Mouse (Mus musculus): Measurements from ENCODE around the gene Nup153.

Nup153 gene

GRCm38 (mm10) chr13:46728411-46728810 is 671 bp upstream of the Nup153 start:
- no peak for DNase-seq (ENCODE audit: low read depth, low spot score)

GRCm38 (mm10) chr13:46727038-46727836 is 503 bp downstream of the Nup153 start:
- DNase-seq (ENCODE audit: low read depth, low spot score) = no peak

- DNase-seq (ENCODE audit: low read depth, low spot score) = no peak
Observed at GRCm38 (mm10) chr13:46726288-46727037, 1.3 kb downstream of the Nup153 start.

GRCm38 (mm10) chr13:46725227-46725626 is 2.5 kb downstream of the Nup153 start:
- DNase-seq (ENCODE audit: low read depth, low spot score) = no peak

DNA sequence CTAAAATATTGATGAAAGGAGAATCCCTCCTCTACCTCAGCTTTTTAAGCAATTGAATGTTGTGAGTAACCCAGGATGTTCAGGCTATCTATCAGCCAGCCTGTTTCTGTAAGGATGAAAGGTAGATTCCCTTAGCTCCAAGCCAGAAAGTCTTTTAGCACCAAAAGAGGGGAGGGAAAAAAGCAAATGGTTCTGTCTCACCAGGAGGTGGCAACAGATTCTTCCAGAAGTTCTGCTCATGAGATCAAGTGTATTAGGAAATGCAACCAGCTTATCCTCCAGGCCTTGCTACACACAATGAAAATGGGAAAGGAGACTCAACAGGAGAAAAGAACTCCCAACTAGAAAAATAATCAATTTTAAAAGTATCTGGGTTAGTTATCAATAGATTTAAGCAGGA is 3.4 kb downstream of the Nup153 start:
- no peak for DNase-seq (ENCODE audit: low read depth, low spot score)

DNA sequence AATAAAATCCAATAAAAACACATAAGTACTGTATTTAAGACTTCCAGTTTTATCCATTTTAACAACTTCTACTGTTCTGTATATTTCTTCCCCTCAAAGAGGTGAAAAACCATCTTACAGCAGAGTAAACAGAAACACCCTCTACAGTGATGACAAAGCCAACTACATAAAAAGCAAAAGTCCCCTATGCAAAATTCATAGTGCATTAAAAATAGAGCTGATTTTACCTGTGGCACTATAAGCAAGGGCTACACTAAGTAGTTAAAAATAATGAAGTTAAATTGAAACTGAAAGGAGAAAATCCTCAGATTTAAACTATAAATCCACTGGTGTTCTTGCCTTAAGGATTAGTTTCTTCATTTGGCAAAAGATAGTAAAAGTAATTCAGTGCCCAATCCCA is 6.7 kb downstream of the Nup153 start:
- DNase-seq (ENCODE audit: low read depth, low spot score) = no peak

- DNase-seq (ENCODE audit: low read depth, low spot score) = no peak
Observed at GRCm38 (mm10) chr13:46718893-46719400, 8.8 kb downstream of the Nup153 start.

DNA sequence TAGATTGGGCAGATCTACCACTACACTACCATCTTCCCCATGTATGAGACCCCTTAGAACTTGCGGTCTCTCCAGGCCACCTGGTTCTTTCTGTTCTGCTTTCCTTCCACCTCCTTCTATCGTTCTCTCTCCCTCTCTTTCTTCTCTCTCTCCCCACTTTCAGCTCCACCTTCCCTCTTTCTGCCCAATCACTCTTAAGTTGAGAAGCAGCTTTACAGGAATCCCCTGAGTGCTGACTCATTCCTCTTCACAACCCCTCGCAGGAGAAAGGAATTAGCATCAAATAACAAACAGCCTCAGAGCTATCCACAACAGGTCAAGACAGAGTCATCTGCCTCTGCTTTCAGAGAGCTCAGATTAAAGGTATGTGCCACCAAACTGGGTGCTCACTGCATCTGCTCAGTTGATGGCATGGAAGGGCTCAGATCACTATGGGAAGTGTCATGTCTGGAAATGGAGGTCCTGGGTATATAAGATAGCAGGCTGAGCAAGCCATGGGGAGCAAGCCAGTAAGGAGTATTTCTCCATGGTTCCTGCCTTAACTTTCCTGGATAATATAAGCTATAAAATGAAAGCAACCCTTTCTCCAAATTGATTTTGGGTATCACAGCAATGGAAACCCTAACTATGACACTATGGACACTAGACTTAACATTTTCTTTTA is 11.6 kb downstream of the Nup153 start:
- DNase-seq (ENCODE audit: low read depth, low spot score) = no peak

GRCm38 (mm10) chr13:46713486-46713885 is 14.3 kb downstream of the Nup153 start:
- DNase-seq (ENCODE audit: low read depth, low spot score) = no peak

DNA sequence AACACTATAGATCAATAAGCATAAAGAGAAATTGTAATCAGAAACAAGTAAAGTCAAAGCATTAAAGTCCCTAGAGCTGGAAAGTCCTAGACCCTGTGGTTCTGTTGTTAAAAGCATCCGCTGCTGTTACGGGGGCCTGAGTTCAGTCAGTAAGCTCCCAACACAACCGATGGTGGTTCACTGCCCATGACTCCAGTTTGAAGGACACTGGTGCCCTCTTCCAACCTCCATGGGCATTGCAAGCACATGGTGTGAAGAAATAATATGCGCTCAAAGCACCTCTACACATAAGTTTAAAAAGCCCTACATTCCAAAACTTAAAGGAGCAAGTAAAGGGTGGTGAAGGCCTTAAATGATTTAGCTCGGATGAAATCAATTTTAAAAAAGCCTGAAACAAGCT is 24.6 kb downstream of the Nup153 start:
- DNase-seq (ENCODE audit: low read depth, low spot score) = no peak

DNA sequence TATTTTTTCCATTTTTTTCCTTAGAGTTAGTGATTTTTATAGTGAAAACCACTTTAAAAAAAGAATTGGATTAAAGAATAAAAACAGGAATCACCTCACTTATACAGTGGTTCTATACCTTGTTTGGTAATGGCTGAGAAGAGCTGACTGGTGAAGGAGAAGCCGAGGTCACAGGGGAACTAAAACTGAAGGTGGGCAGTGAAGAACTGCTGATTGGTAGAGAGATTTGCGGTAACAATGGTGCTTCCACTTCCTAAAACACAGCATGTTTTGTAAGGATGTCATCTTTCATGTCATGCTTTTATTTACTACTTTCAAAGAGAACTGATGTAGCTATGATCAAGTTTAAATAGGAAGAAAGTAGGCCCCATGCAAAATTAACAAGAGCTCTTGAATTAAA is 26.3 kb downstream of the Nup153 start:
- no peak for DNase-seq (ENCODE audit: low read depth, low spot score)

- DNase-seq (ENCODE audit: low read depth, low spot score) = no peak
Observed at GRCm38 (mm10) chr13:46699372-46699771, 28.4 kb downstream of the Nup153 start.

DNA sequence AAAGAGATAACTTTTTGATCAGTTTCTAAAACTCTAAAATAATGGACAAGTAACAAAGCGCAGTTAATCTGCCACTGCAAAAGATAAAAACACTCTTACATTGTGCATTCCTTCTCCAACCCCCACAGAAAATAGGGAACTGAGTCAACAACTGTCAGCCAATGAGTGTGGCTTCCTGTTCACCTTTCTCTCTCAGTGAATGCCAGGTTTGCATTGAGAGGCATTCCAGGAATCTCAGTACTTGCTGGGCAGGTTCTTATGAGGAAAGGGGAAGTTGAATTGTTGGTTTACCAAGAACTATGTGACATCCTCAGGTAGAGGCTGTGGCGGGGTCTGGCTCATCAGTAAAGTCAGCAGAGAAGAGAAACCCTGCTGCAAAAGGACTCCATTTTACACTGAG is 31.0 kb downstream of the Nup153 start:
- no peak for DNase-seq (ENCODE audit: low read depth, low spot score)

DNA sequence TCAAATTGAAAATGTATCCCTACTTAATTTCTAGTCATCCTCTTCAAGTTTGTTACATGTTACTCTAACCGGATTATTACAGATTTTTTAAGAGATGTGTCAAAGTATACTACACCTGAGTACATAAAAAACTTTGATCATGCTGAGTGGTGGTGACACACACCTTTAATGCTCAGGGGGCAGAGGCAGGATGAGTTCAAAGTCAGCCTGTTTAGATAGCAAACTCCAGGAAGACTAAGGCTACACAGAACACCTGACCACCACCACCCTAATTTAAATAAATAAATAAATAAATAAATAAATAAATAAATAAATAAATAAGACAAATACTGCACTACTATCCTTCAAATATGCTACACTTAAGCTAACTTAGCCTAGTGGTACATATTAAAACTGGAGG is 31.8 kb downstream of the Nup153 start:
- no peak for DNase-seq (ENCODE audit: low read depth, low spot score)

- no peak for DNase-seq (ENCODE audit: low read depth, low spot score)
Observed at GRCm38 (mm10) chr13:46695296-46695908, 32.3 kb downstream of the Nup153 start.

GRCm38 (mm10) chr13:46690559-46691241 is 37.0 kb downstream of the Nup153 start:
- no peak for DNase-seq (ENCODE audit: low read depth, low spot score)

DNA sequence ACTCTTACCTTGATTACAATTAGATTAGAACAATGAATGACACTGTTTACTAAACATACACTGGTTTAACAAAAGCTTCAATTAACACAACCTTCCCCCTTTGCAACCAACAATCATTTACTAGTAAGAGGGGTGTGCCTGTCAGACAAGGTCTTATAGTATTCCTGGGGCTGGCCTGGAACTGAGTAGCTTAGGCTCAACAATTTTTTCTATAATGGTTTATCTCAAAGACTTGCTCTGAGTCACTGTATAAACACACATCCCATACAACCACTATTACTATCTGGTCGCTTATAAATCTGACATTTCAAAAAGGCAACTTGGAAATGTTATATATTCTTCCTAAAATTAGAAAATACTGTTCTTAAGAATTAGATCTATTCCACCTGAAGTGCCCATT is 44.4 kb downstream of the Nup153 start:
- no peak for DNase-seq (ENCODE audit: low read depth, low spot score)

GRCm38 (mm10) chr13:46682921-46683320 is 44.8 kb downstream of the Nup153 start:
- no peak for DNase-seq (ENCODE audit: low read depth, low spot score)

DNA sequence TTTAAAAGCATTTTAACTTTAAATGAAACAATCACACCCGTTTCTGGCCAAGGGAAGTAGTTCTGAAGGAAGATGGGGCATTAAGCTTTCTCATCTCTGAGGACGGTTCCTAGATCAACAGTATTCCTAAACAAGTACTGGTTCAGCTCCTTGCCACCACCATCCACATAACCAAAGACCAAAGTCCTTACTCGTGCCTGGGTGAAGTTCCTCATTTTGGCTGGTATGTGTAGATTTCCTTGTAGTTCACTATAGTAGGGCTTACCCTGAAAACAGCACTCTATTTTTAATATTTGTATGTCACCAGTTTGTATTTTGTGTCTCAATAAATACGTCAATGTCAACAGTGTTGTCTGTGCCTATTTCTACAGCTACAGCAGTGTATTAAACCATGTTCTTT is 50.0 kb downstream of the Nup153 start:
- DNase-seq (ENCODE audit: low read depth, low spot score) = no peak

GRCm38 (mm10) chr13:46674601-46675000 is 53.1 kb downstream of the Nup153 start:
- DNase-seq (ENCODE audit: low read depth, low spot score) = no peak

GRCm38 (mm10) chr13:46670514-46670913 is 57.2 kb downstream of the Nup153 start:
- no peak for DNase-seq (ENCODE audit: low read depth, low spot score)

Measured in WW6 (cell line).